Mouse (Mus musculus) ES-Bruce4 (cell line): ENCODE measurements around the gene Rrp1b. TPM values are rescaled to one million over a fixed set of nuclear protein-coding genes. Genes with fewer than 3 reads are reported as not detected.

Source experiments
- H3K27ac ChIP-seq: 2 replicates; pipeline ENCODE4 v1.5.1; 2012; ENCODE audit warnings: low read length, inconsistent platforms; ENCODE audit not compliant: insufficient read depth
- H3K27me3 ChIP-seq: 2 replicates; pipeline ENCODE4 v1.6.1; 2012; ENCODE audit warnings: mild to moderate bottlenecking, low read length, inconsistent platforms; ENCODE audit not compliant: control insufficient read depth, poor library complexity, insufficient read depth, severe bottlenecking
- H3K36me3 ChIP-seq: 2 replicates; pipeline ENCODE4 v1.6.1; 2012; ENCODE audit warnings: inconsistent platforms, mild to moderate bottlenecking, low read length, moderate library complexity; ENCODE audit not compliant: control insufficient read depth, poor library complexity, insufficient read depth, severe bottlenecking
- H3K4me1 ChIP-seq: one replicate; pipeline ENCODE4 v1.8.1; 2011; ENCODE audit warnings: low read length; ENCODE audit not compliant: control insufficient read depth, insufficient read depth
- H3K4me3 ChIP-seq: 2 replicates; pipeline ENCODE4 v1.5.1; 2011; ENCODE audit warnings: low read depth, mild to moderate bottlenecking, low read length
- H3K9ac ChIP-seq: 2 replicates; pipeline ENCODE4 v1.6.1; 2012; ENCODE audit warnings: low read depth, mild to moderate bottlenecking, inconsistent platforms; ENCODE audit not compliant: poor library complexity, severe bottlenecking
- H3K9me3 ChIP-seq: replicated peaks from 2 replicates; pipeline ENCODE4 v1.6.1; 2012; ENCODE audit warnings: mild to moderate bottlenecking, low read length, inconsistent platforms; ENCODE audit not compliant: control insufficient read depth, poor library complexity, insufficient read depth, severe bottlenecking
- CTCF ChIP-seq: IDR thresholded peaks from one replicate; pipeline ENCODE4 v1.8.1; 2011; ENCODE audit warnings: low read depth, low read length
- EP300 ChIP-seq: IDR thresholded peaks from 2 replicates; pipeline ENCODE4 v1.6.1; 2011; ENCODE audit warnings: low read depth, low read length; ENCODE audit not compliant: insufficient read depth
- POLR2A ChIP-seq: IDR thresholded peaks from one replicate; pipeline ENCODE4 v1.8.1; 2011; ENCODE audit warnings: low read length; ENCODE audit not compliant: insufficient read depth
- polyA plus RNA-seq: library from polyadenylated mRNA; stranded (reverse); fragments of >200 nt; gene quantifications from 2 replicates; pipeline ENCODE4 v1.2.4, GENCODE M21; 2011; ENCODE audit warnings: low read depth; ENCODE audit not compliant: missing spikeins, insufficient read depth, insufficient read length

Gene Rrp1b
- polyA plus RNA-seq, 1 experiment = 111 TPM

DNA sequence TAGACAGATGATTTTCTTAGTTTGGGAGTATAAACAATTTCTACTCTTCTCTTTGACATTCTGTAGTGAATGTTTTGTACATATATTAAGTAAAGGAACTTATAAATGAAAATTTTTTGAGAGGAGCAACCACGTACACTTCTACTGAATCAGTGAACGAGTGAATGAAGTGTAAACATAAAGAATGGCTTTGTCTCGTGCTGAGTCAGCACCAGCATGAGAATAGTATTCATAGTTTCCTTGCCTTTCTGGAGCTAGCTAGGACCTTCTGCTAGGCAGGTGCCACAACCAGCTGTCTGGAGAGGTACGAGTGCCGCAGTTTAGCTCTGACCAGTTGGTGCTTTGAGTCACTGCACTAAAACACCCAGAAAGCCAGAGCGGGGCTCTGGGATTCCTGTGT, 14.7 kb downstream of the Rrp1b start:
- Histone ChIP-seq H3K4me1 (no peaks in the 10 kb centered on the region), H3K27me3 (no peaks in the 10 kb centered on the region), H3K4me3 (no peak overlapping the region), H3K36me3 (peaks cover 90% of the 10 kb centered on the region), H3K9me3 (no peaks in the 10 kb centered on the region), H3K27ac (no peak overlapping the region), H3K9ac (no peak overlapping the region)
- TF ChIP-seq EP300 (no peak), POLR2A (no peak)

DNA sequence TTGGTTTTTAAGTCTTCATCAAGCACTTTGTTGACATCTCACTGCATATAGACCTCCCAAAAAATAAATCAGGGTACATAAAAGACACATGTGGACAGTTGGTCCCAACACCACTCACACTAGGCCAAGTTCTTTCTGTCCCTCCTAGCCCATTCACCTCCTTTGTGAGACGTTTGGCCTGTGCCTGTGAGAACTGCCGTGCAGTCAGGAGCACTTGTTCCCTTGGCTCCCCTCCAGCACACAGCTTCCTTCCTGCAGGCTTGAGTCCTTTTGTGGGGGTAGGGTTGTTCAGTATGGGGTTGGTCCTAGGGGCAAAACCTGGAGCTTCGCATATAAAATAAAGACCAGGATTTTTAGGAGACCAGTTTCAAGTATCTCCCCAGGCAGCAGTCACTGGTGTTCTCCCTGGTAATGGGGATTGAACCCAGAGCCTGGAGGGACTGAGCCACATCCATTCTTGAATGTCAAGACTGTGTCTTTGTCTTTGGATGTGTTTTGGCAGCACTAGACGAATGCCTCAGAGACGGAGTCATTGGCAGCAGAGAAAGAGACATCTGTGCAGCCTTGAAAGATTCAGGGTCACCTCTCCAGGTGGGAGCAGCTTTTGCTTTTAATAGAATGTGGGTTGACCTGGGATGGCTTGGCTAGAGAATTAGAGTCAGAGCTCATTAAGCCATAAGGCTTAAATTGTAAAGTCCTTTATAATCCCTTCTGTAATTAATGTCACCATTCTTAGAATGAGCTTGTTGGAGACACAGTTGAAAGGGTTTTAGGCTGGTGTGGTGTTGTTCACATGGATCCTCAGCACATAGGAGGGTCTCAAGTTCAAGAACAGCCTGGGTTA, 16.6 kb downstream of the Rrp1b start:
- Histone ChIP-seq H3K27me3 (no peaks in the 10 kb centered on the region), H3K9ac (no peak overlapping the region), H3K36me3 (peaks cover 94% of the 10 kb centered on the region), H3K4me1 (no peaks in the 10 kb centered on the region), H3K4me3 (no peak overlapping the region), H3K27ac (no peak overlapping the region), H3K9me3 (no peaks in the 10 kb centered on the region)
- TF ChIP-seq POLR2A (no peak), CTCF (no peak), EP300 (no peak)

DNA sequence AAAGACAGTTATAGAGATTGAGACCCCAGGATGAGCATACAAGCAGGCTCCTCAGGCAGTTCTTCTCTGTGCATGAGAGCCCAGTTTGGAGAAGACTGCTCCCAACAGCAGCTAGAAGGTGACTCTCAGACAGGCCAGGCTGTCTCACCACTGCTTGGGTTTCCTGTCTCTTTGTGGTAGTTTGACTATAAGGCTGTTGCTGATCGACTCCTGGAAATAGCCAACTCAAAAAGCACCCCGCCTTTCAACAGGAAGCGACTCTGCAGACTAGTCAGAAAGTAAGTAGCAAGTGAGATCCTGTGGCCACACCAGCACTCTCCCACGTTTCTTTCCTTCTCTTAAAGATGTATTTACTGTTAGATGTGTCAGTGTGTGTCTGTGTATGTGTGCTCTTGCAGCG, 17.8 kb downstream of the Rrp1b start:
- Histone ChIP-seq H3K4me1 (no peaks in the 10 kb centered on the region), H3K9me3 (no peaks in the 10 kb centered on the region), H3K36me3 (peaks cover 89% of the 10 kb centered on the region), H3K27ac (no peak overlapping the region), H3K9ac (no peak overlapping the region), H3K27me3 (no peaks in the 10 kb centered on the region), H3K4me3 (no peak overlapping the region)
- TF ChIP-seq CTCF (no peak), EP300 (no peak), POLR2A (no peak)

DNA sequence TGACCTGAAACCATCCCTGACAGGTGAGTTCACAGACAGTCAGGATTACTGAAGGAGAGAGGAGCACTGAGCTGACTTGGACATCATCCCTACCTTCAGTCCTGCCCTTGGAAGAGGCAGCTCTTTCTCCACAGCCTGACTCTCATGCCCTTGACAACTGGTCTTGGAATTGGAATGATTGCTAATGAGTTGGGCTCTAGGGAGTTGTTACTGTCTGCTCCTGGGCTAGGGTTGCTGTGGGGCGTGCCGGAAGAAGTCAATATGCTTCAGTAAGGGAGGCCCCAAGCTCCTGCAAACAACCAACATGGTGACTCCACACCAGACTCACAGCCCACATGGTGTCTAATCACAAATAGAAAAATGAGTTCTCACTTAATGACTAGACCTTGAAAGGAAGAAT, 21.9 kb downstream of the Rrp1b start:
- TF ChIP-seq EP300 = no peak
- TF ChIP-seq CTCF = no peak
- TF ChIP-seq POLR2A = no peak
- H3K27me3 ChIP-seq = no peaks in the 10 kb centered on the region
- H3K36me3 ChIP-seq = peaks cover 81% of the 10 kb centered on the region
- no peaks in the 10 kb centered on the region for H3K9me3 ChIP-seq
- H3K4me3 ChIP-seq = no peak overlapping the region
- no peak overlapping the region for H3K9ac ChIP-seq
- H3K4me1 ChIP-seq = no peaks in the 10 kb centered on the region
- no peak overlapping the region for H3K27ac ChIP-seq

DNA sequence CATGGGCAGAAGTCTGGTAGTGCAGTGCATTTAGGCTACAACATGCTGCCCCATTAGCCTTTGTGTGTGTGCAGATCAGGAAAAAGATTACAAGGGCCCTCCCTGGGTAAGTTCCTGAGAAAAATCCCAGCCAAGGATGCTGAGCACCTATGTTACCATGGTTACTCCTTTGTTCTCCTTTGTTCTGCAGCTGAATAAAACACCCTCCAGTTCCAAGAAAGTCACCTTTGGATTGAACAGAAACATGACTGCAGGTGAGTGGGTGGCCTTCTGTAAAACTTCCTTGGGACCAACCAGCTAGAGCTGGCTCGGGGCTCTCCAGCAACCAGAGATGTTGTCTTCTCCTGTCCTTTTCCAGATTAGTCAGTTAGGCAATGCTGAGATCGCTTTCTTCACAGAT, 23.2 kb downstream of the Rrp1b start:
- Histone ChIP-seq H3K27ac (no peak overlapping the region), H3K9me3 (no peaks in the 10 kb centered on the region), H3K27me3 (no peaks in the 10 kb centered on the region), H3K4me3 (no peak overlapping the region), H3K36me3 (peaks cover 68% of the 10 kb centered on the region), H3K4me1 (no peaks in the 10 kb centered on the region), H3K9ac (no peak overlapping the region)
- no peak for TF ChIP-seq EP300
- TF ChIP-seq POLR2A = no peak
- no peak for TF ChIP-seq CTCF

DNA sequence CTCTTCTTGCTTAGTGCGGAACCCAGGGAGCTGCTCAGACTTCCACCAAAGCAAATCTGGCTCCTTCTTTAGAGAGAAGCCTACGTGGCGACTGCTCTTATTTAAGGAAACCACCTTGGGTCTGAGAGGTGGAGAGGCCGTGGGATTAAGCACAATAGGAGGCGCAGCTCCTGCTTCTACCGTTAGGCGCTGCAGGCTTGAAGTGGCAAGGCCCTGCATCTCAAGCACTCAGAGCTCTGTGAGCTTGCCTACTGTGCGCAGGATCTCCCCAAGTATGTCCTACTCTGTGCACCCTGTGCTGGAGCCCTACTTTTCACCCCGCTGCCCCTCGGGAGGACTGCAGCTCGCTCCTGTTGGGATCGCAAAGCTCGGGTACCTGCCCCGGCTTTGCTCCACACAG, 25.3 kb downstream of the Rrp1b start:
- Histone ChIP-seq H3K4me1 (no peaks in the 10 kb centered on the region), H3K9me3 (no peaks in the 10 kb centered on the region), H3K27me3 (no peaks in the 10 kb centered on the region), H3K4me3 (no peak overlapping the region), H3K27ac (peak overlapping the region; percentile 20; the same call in 1 of the 2 replicates), H3K36me3 (peaks cover 47% of the 10 kb centered on the region), H3K9ac (no peak overlapping the region)
- TF ChIP-seq EP300 (no peak), POLR2A (no peak), CTCF (no peak)
